8 mouse cellular contexts compared by ENCODE assay signal in the genomic region with DNA sequence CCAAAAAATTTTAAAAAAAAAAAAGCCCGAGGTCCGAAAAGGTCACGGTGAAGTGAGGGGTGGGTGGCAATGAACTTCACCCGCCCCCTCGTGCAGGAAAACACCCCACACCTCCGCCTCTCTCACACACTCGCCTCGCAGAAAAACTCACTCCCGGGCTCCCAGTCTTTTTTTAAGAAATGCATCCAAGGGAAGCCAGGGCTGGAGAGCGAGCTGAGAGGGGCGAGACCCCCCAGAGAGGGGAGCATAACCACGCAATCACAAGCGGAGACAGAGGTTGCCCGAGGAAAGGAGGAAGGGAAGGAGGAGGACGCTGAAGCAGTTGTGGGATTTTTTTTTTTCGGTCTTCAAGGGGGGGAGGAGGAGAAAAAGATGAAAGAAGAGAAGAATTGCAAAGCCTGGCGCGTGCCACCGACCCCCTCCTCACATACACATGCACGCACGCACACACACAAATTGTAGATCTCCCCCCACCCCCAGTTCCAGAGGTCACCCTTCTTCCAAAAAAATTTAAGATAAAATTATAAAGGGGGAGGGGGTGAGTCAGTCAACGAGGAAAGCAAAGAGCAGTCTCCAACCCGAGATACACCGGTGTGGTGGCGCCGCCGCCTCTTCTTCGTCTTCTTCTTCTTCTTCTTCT. TPM values are rescaled to one million over a fixed set of nuclear protein-coding genes. Genes with fewer than 3 reads are reported as not detected.
A peak's percentile ranks its signal among the peaks of the same experiment; 100 is the strongest.
DNase-seq lines count a peak whose midpoint lies in the region; ATAC-seq and TF ChIP-seq lines count a peak whose summit lies in the region.

No protein-coding gene starts in this region.

- WGBS in kidney, embryonic 16.5 days, result under 1% methylated on average over 28 of the region's 28 CpGs
- WGBS in midbrain, embryonic 10.5 days, result under 1% methylated on average over 28 of the region's 28 CpGs

- no peaks in the 10 kb centered on the region for H3K27me3 ChIP-seq in kidney, embryonic 16.5 days (ENCODE audit: insufficient read depth, low read length)
- H3K27me3 ChIP-seq in midbrain, embryonic 10.5 days (ENCODE audit: low read depth, poor library complexity, severe bottlenecking), result peaks cover 34% of the 10 kb centered on the region
- no peaks in the 10 kb centered on the region for H3K27me3 ChIP-seq in testis, adult 2 months (ENCODE audit: control insufficient read depth, insufficient read depth, low read length)

- peak overlapping the region; percentile 86 for H3K27ac ChIP-seq in kidney, embryonic 16.5 days (ENCODE audit: low read length)
- H3K27ac ChIP-seq in midbrain, embryonic 10.5 days (replicated peaks), result peak overlapping the region; percentile 95
- H3K27ac ChIP-seq in testis, adult 2 months (ENCODE audit: control insufficient read depth, insufficient read depth, low read depth, low read length), result peak overlapping the region; percentile 65

- H3K4me1 ChIP-seq in kidney, embryonic 16.5 days (ENCODE audit: insufficient read depth, low read length), result peaks cover 17% of the 10 kb centered on the region
- H3K4me1 ChIP-seq in midbrain, embryonic 10.5 days, result peaks cover 44% of the 10 kb centered on the region
- H3K4me1 ChIP-seq in testis, adult 2 months (ENCODE audit: control insufficient read depth, insufficient read depth, low read length), result peaks cover 13% of the 10 kb centered on the region

- peak; percentile 27 to 32 for DNase-seq in right cerebral cortex, adult 2 months (ENCODE audit: low spot score in 2 of 2)
- DNase-seq in right cerebral cortex, adult 18-20 months, result no peak
- peak; percentile 48 for DNase-seq in cerebellum, adult 9-10 months
- DNase-seq in heart, adult 18-20 months, result peak; percentile 4 to 42
- DNase-seq in midbrain, embryonic 10.5 days (ENCODE audit: low spot score), result peak; percentile 49

- no peaks in the 10 kb centered on the region for H3K9me3 ChIP-seq in kidney, embryonic 16.5 days (ENCODE audit: low read length)
- H3K9me3 ChIP-seq in midbrain, embryonic 10.5 days (replicated peaks), result no peaks in the 10 kb centered on the region

- TF ChIP-seq POLR2A in testis, adult 2 months (IDR thresholded peaks at IDR 0.05; ENCODE audit: control insufficient read depth, low read depth, low read length), result no peak

- peak overlapping the region; percentile 88 for H3K4me3 ChIP-seq in kidney, embryonic 16.5 days (ENCODE audit: low read length)
- peak overlapping the region; percentile 90 for H3K4me3 ChIP-seq in midbrain, embryonic 10.5 days
- peak overlapping the region; percentile 89 for H3K4me3 ChIP-seq in testis, adult 2 months (ENCODE audit: control insufficient read depth, low read depth, low read length)

- peak overlapping the region; percentile 90 for H3K4me2 ChIP-seq in kidney, embryonic 16.5 days (replicated peaks; ENCODE audit: low read depth, low read length)

- TF ChIP-seq CTCF in testis, adult 2 months (IDR thresholded peaks at IDR 0.05; ENCODE audit: control insufficient read depth, insufficient read depth, insufficient replicate concordance, low read depth, low read length), result no peak

- H3K9ac ChIP-seq in kidney, embryonic 16.5 days (replicated peaks; ENCODE audit: low read length), result peak overlapping the region; percentile 84

- ATAC-seq in kidney, embryonic 16.5 days (ENCODE audit: low FRiP score, low TSS enrichment), result no peak
- ATAC-seq in inflammation-experienced regulatory T-cells, adult 6 months, result no peak

- no peaks in the 10 kb centered on the region for H3K36me3 ChIP-seq in kidney, embryonic 16.5 days (ENCODE audit: insufficient read depth, low read length)
- H3K36me3 ChIP-seq in midbrain, embryonic 10.5 days, result no peaks in the 10 kb centered on the region
- no peaks in the 10 kb centered on the region for H3K36me3 ChIP-seq in testis, adult 2 months (ENCODE audit: control insufficient read depth, insufficient read depth, low read length)

RNA-seq across cellular contexts. Expression of gene Auts2, which starts 0.6 kb away (rescaled TPM):
- total RNA-seq in heart, adult 18-20 months (2021), result 10 to 100 TPM; 24.3 to 29.9 TPM
- polyA plus RNA-seq in kidney, embryonic 16.5 days (2015; fragmentation: Nextera tagmentation; extraction: Ambion mirVana), result 17.9 and 26.6 TPM in 2 replicates
- polyA plus RNA-seq in midbrain, embryonic 10.5 days (2016; fragmentation: Nextera tagmentation; extraction: Ambion mirVana), result 32.3 and 45.0 TPM in 2 replicates
- 3.6 and 4.3 TPM in 2 replicates for polyA plus RNA-seq in testis, adult 2 months (2012; rRNA removed)
- not detected for polyA plus RNA-seq in inflammation-experienced regulatory T-cells, adult 6 months (2017; shearing (Covaris generic))
